Mouse (Mus musculus) T-helper 2 cell (primary cell): ENCODE measurements around the gene Rbm19.

Source experiments
- in situ Hi-C: fragments of 300-600 bp; cut with MboI, MseI; formaldehyde crosslinking; loops from one replicate; pipeline ENCODE4 v1.15.1; 2025; ENCODE audit warnings: high pct_unique_total_duplicates

Gene Rbm19

DNA sequence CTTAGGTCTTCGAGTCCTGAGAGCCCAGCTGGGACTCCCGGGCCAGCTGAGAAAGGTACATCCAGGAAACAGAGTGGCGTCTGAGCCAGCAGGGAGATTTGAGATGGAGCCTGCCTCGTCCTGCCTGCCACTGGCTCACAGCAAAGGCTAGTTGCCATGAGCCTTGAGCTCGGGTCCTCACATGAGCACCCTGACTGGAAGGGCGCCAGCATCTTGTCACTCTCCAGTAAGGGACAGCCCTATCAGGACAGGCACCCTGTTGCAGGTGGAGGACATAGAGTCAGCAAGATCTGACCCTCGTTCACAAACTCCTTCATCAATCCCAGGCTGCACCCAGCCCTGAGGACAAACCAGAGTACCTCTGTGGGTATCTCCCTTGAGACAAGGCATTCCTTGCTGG lies 83.6 kb downstream of the Rbm19 start:
- in situ Hi-C loops = no loop called here

DNA sequence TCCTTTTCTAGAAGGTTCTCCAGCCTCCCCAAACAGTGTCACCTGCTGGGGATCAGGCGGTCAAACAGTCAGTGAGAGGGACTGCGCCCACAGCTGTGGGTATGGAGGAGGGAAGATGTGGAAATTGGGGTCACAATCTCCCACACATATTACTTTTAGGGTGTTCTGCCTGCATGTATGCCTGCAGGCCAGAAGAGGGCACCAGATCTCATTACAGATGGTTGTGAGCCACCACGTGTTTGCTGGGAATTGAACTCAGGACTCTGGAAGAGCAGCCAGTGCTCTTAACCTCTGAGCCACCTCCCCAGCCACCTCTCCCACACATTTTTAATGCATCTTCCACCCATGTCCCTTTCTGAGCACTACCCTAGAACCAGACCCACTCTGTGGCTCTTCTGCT lies 88.1 kb downstream of the Rbm19 start:
- in situ Hi-C loops = no loop called here

DNA sequence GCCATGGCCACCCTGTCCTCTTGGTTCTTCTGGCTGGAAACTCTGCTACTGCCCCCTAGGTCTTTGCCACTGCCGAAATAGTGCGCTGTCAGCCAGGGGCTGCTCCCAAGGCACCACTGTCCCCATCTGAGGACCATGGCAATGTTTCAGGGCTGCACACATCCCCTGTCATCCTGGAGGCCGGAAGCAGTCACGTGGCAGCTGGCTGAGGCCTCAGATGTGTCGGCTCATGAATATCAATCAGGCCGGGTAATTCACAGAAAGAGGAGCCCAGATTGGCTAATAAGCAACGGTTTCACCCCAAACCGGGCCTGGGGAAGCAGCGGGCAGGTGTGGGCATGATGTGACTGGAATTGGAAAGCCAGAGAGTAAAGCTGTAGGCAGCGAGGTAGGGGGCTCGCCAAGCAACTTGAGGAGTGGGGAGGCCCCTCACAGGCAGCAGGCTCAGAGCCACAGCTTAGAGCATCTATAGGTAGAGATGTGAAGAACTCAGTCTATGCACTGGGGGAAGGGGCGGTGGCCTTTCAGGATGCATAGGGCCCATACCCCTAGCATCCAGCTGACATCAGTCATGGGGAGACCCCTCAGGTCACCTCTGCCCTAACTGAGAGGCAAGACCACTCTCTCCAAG lies 90.2 kb downstream of the Rbm19 start:
- in situ Hi-C loops = no loop called here

DNA sequence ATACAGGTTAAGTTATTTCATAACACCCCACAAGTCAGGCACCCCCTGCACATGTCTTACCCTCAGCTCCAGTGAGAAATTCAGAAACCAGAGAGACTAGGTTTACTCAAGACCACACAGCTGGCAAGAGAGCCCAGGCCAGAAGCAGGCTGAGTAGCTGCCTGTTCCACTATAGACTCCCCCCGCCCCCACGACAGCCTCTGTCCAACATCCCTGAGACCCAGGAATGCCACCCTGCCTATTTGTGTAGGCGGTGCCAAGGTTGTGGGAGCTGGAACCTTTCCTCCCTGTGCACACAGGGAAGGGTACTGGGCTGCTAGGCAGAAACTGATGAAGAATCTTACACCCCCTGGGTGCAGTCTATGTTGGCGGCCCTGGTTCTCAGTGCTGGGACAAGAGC lies 91.2 kb downstream of the Rbm19 start:
- in situ Hi-C loops = no loop called here

DNA sequence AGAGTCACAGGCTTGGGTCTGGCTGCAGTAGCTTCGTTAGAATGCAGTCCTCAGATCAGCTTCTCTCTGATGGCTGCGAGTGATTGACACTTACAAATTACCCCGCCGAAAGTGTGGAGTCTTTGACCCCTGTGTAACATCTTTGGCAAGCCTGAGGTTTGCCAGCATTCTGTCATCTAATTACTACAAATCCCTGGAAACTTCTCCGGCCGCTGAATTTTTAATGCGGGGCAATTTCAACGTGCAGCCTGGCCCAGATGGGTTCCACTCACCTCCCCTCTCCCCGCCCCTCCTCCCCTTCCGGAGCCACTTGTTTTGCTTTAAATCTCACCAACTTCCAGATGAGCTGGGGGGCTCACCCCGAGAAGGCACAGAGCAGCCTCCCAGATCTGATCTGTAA lies 94.4 kb downstream of the Rbm19 start:
- in situ Hi-C loops = no loop called here

DNA sequence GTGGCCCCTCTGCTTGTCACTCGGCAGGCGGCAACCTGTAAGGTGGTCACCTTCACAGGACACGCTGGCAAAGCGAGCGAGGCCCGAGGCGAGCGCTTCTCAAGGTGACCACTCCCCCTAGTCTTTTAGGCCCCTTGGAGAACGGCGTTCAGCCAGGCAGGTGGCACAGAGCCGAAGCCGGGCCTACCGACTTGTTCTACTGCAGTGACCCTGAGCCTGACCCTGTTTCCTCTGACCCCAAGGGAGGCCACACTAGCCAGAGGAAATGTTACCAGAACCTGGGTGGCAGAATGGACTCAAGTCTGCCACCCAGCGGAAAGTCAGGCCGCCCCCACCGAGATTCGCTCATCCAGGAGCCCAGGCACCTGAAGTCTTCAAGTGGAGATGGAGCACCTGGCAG lies 94.9 kb downstream of the Rbm19 start:
- in situ Hi-C loops = no loop called here

DNA sequence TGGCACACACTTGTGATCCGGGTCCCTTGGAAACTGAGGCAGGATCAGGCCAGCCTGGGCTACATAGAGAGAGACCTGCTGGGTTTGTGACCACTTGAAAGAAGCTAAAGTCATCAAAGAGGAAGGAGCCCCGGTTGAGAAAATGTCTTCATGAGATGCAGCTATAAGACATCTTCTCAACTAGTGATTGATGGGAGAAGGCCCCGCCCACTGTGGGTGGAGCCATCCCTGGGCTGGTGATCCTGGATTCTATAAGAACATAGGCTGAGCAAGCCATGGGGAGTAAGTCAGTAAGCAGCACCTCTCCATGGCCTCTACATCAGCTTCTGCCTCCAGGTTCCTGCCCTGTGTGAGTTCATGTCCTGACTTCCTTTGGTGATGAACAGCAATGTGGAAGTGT lies 98.2 kb downstream of the Rbm19 start:
- in situ Hi-C loops = no loop called here

DNA sequence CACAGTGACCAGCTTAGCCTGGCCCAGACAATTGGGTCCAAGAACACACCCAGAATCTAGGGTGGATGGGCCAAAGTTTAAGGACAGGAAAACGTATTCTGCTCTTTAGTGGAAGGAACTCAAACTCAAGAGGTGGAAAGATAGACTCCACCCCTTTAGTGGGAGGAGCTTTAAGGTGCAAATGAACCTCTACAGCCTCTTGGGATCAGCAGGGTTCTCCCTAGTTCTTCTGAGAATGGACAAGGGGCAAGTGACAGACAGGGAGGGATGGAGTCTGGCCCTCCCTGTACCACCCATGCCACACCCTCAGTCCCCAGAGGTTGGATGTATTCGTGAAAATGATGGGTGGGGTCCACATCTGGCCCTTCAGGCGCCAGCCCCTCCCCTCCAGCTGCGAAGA lies 105.0 kb downstream of the Rbm19 start:
- in situ Hi-C loops = no loop called here

DNA sequence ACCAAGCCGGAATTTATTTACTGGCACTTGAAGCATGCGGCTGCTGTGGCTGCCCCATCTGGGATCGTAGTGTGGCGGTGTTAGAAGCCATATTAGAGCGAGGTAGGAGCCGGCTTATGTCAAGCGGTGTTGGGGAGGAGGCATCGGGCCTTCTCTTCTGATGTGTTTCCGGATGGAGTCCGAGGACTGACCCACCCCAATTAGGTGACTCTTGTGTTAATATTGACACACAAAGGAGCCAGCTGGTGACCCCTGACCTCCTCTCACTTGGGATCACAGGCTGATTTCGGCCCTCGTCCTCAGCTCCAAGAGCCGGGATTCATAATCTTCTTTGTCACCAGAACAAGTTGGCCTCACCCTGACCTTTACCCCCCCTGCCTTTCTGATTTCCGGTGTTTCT lies 109.1 kb downstream of the Rbm19 start:
- in situ Hi-C loops = no loop called here

DNA sequence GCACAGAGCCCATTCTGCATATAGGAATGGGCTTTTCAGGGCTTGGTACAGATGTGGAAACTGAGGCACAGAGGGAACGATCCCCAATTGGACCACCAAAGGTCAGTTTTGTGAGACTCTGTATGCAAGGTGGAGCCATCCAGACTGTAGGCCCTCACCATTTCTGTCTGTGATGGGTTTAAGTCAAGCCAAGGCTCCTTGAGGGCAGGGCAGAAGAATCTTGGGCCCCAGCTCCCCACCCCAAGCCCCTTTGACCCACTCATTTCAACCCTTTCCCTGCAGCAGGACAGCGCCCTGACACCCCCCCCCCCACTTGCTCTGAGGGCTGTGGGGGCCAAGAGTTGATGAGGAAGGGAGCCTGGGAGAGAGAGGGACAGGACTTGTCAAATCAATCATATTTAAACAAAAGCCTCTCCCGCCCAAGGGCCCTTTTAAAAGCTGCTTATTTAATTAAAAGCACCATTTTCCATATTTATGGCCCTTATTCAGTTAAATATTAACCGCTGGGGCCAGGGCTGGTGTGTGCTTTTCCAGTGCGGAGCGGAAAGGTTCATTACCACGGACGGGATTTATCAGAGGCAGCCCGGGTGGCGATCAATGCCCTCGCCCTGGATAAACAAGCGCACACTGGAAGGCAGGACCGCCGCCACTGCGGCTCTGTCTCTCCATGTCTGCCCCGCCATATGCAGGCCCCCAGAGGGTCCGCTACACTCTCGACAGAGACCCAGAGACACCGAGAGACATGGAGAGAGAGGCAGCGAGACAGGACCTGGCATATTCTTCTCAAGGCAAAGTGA lies 112.5 kb downstream of the Rbm19 start:
- in situ Hi-C loops = no loop called here

DNA sequence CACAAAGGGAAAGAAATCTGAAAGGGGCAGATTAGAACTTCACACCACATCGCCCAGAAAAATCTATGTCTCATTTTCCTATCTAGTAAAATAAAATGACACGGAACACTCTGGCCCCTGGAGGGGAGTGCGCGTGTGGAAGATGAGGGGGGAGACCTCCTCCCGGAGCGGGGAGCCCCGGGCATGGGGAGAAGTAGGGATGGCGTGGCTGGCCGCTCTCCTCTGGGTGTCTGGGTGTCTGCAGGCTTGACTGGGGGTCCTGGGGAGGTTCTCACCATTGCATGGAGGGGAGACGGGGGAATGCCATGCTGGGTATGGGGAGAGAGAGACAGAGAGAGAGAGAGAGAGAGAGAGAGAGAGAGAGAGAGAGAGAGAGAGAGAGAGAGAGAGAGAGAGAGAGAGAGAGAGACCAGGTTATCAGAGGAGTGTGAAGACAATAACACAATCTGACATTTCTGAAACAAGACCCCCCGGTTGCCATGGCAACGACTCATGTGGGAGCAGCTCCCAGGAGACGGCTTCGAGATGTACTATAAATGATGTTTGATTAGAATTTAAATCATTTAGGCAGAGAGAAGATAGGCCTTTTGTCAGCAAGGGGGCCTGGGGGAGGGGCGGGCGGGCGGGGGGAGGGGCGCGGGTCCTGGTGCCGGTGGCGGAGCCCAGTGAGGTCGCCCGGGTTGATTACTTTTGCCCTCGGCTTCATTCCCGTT lies 115.3 kb downstream of the Rbm19 start:
- in situ Hi-C loops = no loop called here

DNA sequence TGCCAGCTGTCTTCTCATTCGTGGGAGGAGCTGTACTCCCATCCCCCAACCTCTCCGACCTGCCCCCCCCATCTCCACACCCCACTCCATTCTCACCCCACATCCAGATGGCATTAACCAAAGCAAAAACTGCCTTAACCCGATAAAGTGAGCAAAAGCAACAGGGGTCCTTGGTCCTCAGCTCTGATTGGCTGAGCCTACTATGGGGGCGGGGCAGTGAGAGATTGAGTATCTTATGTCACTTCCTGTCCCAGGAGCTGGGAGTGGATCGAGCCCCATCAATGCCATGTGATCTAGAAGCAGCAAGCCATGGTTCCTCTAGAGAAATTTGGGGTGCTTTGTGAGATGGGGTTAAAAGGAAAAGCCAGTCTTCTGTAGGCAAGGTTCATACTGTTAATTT lies 118.9 kb downstream of the Rbm19 start:
- in situ Hi-C loops = no loop called here

DNA sequence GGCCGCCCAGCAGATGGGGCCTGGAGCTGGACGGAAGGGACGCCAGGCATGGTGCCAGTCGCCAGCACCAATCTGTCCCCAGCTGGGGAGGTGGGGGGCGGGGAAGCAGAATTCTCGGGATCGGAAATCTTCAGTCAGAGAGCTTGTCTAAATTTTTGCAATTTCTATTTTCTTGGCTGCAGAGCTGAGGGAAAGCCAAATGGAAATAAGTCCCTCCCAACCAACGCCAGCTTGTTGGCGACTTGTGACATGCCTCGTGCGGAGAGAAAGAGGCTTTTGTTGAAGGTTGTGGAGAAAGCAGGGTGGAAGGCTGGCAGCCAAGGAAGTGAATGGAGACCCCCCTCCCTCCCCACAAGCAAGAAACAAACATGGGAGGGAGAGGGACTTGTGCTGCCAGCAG lies 119.3 kb downstream of the Rbm19 start:
- in situ Hi-C loops = no loop called here

DNA sequence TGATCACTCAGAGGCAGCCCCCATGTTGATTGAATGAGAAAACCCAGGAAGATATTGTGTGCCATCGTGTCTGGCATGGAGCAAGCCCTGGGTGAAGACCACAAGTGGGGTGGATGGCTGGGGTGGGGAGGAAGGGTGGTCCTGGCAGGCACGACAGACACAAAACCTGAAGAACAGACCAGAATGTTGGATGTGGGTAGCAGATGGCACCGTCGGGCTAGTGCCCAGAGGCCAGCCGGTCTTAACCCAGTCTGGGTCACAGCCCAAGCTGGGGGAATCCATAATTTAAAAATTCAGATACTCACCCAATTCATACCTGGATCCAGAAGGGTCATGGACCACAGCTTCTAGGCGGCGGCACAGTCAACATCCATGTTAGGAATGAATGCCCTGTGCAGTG lies 123.8 kb downstream of the Rbm19 start:
- in situ Hi-C loops = no loop called here

DNA sequence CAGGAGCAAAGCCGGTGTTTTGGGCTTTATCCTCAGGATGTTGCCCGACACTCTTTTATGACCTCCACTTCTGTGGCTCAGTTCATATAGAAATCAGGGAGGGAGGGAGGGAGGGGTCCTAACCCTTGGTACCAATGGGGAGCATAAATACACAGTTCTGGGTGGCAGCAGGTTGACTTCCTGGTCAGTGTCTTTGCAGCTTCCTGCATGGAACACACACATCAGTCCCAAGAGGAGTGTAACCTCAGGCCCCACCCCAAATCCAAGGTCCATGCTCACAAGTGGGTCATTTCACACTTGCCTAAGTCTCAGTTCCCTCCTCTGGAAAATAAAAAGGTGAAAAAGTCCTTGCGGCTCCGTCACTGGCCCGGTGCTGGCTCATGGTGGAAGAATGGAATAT lies 129.1 kb downstream of the Rbm19 start:
- in situ Hi-C loops = no loop called here
